Mouse (Mus musculus): ENCODE measurements around the gene Vmn1r3. TPM values are rescaled to one million over a fixed set of nuclear protein-coding genes. Genes with fewer than 3 reads are reported as not detected.
"Not testable (repeated sequence)": the region's sequence is repeated elsewhere in the genome, so short reads cannot be mapped to it uniquely, and the experiment has no call there.

Gene Vmn1r3
- total RNA-seq (2014; rRNA removed) = not detected in 2 replicates
- polyA plus RNA-seq (2015; fragmentation: Nextera tagmentation; extraction: Ambion mirVana) = not detected in 2 replicates

GRCm38 (mm10) chr4:3185258-3185657 lies at the start of gene Vmn1r3:
Gene Vmn1r3, minus strand, starts transcription at chr4:3185358.
- not testable (repeated sequence) for H3K36me3 ChIP-seq (ENCODE audit: insufficient read depth, low read length); H3K27ac ChIP-seq; H3K4me2 ChIP-seq (ENCODE audit: low read depth, low read length); H3K4me3 ChIP-seq (ENCODE audit: low read length); H3K9me3 ChIP-seq (ENCODE audit: low read length); H3K4me1 ChIP-seq (ENCODE audit: insufficient read depth, low read length); H3K9ac ChIP-seq (replicated peaks; ENCODE audit: low read length); ATAC-seq; DNase-seq (ENCODE audit: low spot score); H3K27me3 ChIP-seq (ENCODE audit: insufficient read depth, low read length)
- 91% methylated on average over 1 of the region's 1 CpGs for WGBS

- no peak for TF ChIP-seq CTCF (IDR thresholded peaks at IDR 0.05; ENCODE audit: low read depth)
- H3K4me1 ChIP-seq (ENCODE audit: insufficient read depth, low read length) = no peaks in the 10 kb centered on the region
- H3K27me3 ChIP-seq (ENCODE audit: insufficient read depth, low read length) = no peaks in the 10 kb centered on the region
- 70% methylated on average over 6 of the region's 6 CpGs for WGBS
- ATAC-seq (no peak), DNase-seq (ENCODE audit: low spot score) (peak; percentile 47)
- no peaks in the 10 kb centered on the region for H3K36me3 ChIP-seq (ENCODE audit: insufficient read depth, low read length)
- no peak overlapping the region for H3K4me2 ChIP-seq (ENCODE audit: low read depth, low read length)
- peaks cover 23% of the 10 kb centered on the region for H3K9me3 ChIP-seq (ENCODE audit: low read length)
- no peak overlapping the region for H3K9ac ChIP-seq (replicated peaks; ENCODE audit: low read length)
- no peak overlapping the region for H3K27ac ChIP-seq
- H3K4me3 ChIP-seq (ENCODE audit: low read length) = no peak overlapping the region
These were observed 46.9 kb upstream of the Vmn1r3 start for GRCm38 (mm10) chr4:3232053-3232452.

GRCm38 (mm10) chr4:3230908-3231684 lies 45.9 kb upstream of the Vmn1r3 start:
- TF ChIP-seq CTCF (IDR thresholded peaks at IDR 0.05; ENCODE audit: low read depth) = no peak
- WGBS = 10% methylated on average over 23 of the region's 48 CpGs
- H3K4me1 ChIP-seq (ENCODE audit: insufficient read depth, low read length) = no peaks in the 10 kb centered on the region
- peaks cover 29% of the 10 kb centered on the region for H3K9me3 ChIP-seq (ENCODE audit: low read length)
- no peak overlapping the region for H3K27ac ChIP-seq
- ATAC-seq = no peak
- H3K36me3 ChIP-seq (ENCODE audit: insufficient read depth, low read length) = no peaks in the 10 kb centered on the region
- peak overlapping the region; percentile 57 for H3K4me2 ChIP-seq (ENCODE audit: low read depth, low read length)
- H3K4me3 ChIP-seq (ENCODE audit: low read length) = peak overlapping the region; percentile 25
- H3K27me3 ChIP-seq (ENCODE audit: insufficient read depth, low read length) = no peaks in the 10 kb centered on the region
- no peak overlapping the region for H3K9ac ChIP-seq (replicated peaks; ENCODE audit: low read length)
- no peak for DNase-seq (ENCODE audit: low spot score)

GRCm38 (mm10) chr4:3229532-3229931 lies 44.4 kb upstream of the Vmn1r3 start:
- 68% methylated on average over 4 of the region's 4 CpGs for WGBS
- Histone ChIP-seq H3K4me3 (ENCODE audit: low read length) (no peak overlapping the region), H3K27ac (no peak overlapping the region), H3K36me3 (ENCODE audit: insufficient read depth, low read length) (no peaks in the 10 kb centered on the region), H3K9ac (replicated peaks; ENCODE audit: low read length) (no peak overlapping the region), H3K4me1 (ENCODE audit: insufficient read depth, low read length) (no peaks in the 10 kb centered on the region), H3K4me2 (ENCODE audit: low read depth, low read length) (no peak overlapping the region), H3K9me3 (ENCODE audit: low read length) (peaks cover 39% of the 10 kb centered on the region), H3K27me3 (ENCODE audit: insufficient read depth, low read length) (no peaks in the 10 kb centered on the region)
- peak; percentile 41 for ATAC-seq
- no peak for DNase-seq (ENCODE audit: low spot score)
- no peak for TF ChIP-seq CTCF (IDR thresholded peaks at IDR 0.05; ENCODE audit: low read depth)

GRCm38 (mm10) chr4:3228476-3228875 lies 43.3 kb upstream of the Vmn1r3 start:
- H3K4me3 ChIP-seq (ENCODE audit: low read length) = no peak overlapping the region
- 65% methylated on average over 4 of the region's 4 CpGs for WGBS
- H3K36me3 ChIP-seq (ENCODE audit: insufficient read depth, low read length) = no peaks in the 10 kb centered on the region
- TF ChIP-seq CTCF (IDR thresholded peaks at IDR 0.05; ENCODE audit: low read depth) = no peak
- H3K4me1 ChIP-seq (ENCODE audit: insufficient read depth, low read length) = no peaks in the 10 kb centered on the region
- peaks cover 39% of the 10 kb centered on the region for H3K9me3 ChIP-seq (ENCODE audit: low read length)
- no peak for DNase-seq (ENCODE audit: low spot score)
- no peak overlapping the region for H3K4me2 ChIP-seq (ENCODE audit: low read depth, low read length)
- H3K27me3 ChIP-seq (ENCODE audit: insufficient read depth, low read length) = no peaks in the 10 kb centered on the region
- no peak overlapping the region for H3K27ac ChIP-seq
- H3K9ac ChIP-seq (replicated peaks; ENCODE audit: low read length) = no peak overlapping the region
- ATAC-seq = peak; percentile 19; the same call in 1 of the 2 replicates

- ATAC-seq = no peak
- no peaks in the 10 kb centered on the region for H3K27me3 ChIP-seq (ENCODE audit: insufficient read depth, low read length)
- H3K4me1 ChIP-seq (ENCODE audit: insufficient read depth, low read length) = no peaks in the 10 kb centered on the region
- no peak overlapping the region for H3K27ac ChIP-seq
- WGBS = 64% methylated on average over 5 of the region's 5 CpGs
- H3K9ac ChIP-seq (replicated peaks; ENCODE audit: low read length) = no peak overlapping the region
- H3K9me3 ChIP-seq (ENCODE audit: low read length) = peaks cover 39% of the 10 kb centered on the region
- H3K4me3 ChIP-seq (ENCODE audit: low read length) = no peak overlapping the region
- TF ChIP-seq CTCF (IDR thresholded peaks at IDR 0.05; ENCODE audit: low read depth) = no peak
- H3K4me2 ChIP-seq (ENCODE audit: low read depth, low read length) = no peak overlapping the region
- DNase-seq (ENCODE audit: low spot score) = no peak
- H3K36me3 ChIP-seq (ENCODE audit: insufficient read depth, low read length) = no peaks in the 10 kb centered on the region
These were observed 42.6 kb upstream of the Vmn1r3 start for GRCm38 (mm10) chr4:3227751-3228150.

GRCm38 (mm10) chr4:3226488-3226887 lies 41.3 kb upstream of the Vmn1r3 start:
- ATAC-seq = no peak
- WGBS = 66% methylated on average over 3 of the region's 3 CpGs

GRCm38 (mm10) chr4:3225416-3225815 lies 40.3 kb upstream of the Vmn1r3 start:
- H3K4me2 ChIP-seq (ENCODE audit: low read depth, low read length); ATAC-seq; H3K36me3 ChIP-seq (ENCODE audit: insufficient read depth, low read length); H3K27ac ChIP-seq; H3K4me1 ChIP-seq (ENCODE audit: insufficient read depth, low read length); H3K9ac ChIP-seq (replicated peaks; ENCODE audit: low read length); DNase-seq (ENCODE audit: low spot score); H3K4me3 ChIP-seq (ENCODE audit: low read length); H3K27me3 ChIP-seq (ENCODE audit: insufficient read depth, low read length): not testable (repeated sequence)
- peaks cover 33% of the 10 kb centered on the region for H3K9me3 ChIP-seq (ENCODE audit: low read length)
- WGBS = 67% methylated on average over 3 of the region's 3 CpGs

More at GRCm38 (mm10) chr4:3226488-3226887, 41.3 kb upstream of the Vmn1r3 start:
- H3K4me3 ChIP-seq (ENCODE audit: low read length) = no peak overlapping the region
- H3K27ac ChIP-seq = no peak overlapping the region
- TF ChIP-seq CTCF (IDR thresholded peaks at IDR 0.05; ENCODE audit: low read depth) = no peak
- no peaks in the 10 kb centered on the region for H3K27me3 ChIP-seq (ENCODE audit: insufficient read depth, low read length)
- H3K9me3 ChIP-seq (ENCODE audit: low read length) = peaks cover 33% of the 10 kb centered on the region
- no peak overlapping the region for H3K4me2 ChIP-seq (ENCODE audit: low read depth, low read length)
- H3K36me3 ChIP-seq (ENCODE audit: insufficient read depth, low read length) = no peaks in the 10 kb centered on the region
- DNase-seq (ENCODE audit: low spot score) = no peak
- H3K9ac ChIP-seq (replicated peaks; ENCODE audit: low read length) = no peak overlapping the region
- H3K4me1 ChIP-seq (ENCODE audit: insufficient read depth, low read length) = no peaks in the 10 kb centered on the region

GRCm38 (mm10) chr4:3224848-3225247 lies 39.7 kb upstream of the Vmn1r3 start:
- not testable (repeated sequence) for DNase-seq (ENCODE audit: low spot score); ATAC-seq; H3K4me2 ChIP-seq (ENCODE audit: low read depth, low read length); H3K9ac ChIP-seq (replicated peaks; ENCODE audit: low read length); H3K36me3 ChIP-seq (ENCODE audit: insufficient read depth, low read length); H3K27ac ChIP-seq; H3K27me3 ChIP-seq (ENCODE audit: insufficient read depth, low read length); H3K4me1 ChIP-seq (ENCODE audit: insufficient read depth, low read length); H3K4me3 ChIP-seq (ENCODE audit: low read length)
- peaks cover 33% of the 10 kb centered on the region for H3K9me3 ChIP-seq (ENCODE audit: low read length)
- WGBS = 47% methylated on average over 3 of the region's 3 CpGs

Data from hindbrain, postnatal 0 days (tissue).